Mouse (Mus musculus) hindbrain, embryonic 11.5 days (tissue): ENCODE data around the gene Mrnip. TPM values are rescaled to one million over a fixed set of nuclear protein-coding genes. Genes with fewer than 3 reads are reported as not detected.

Source experiments
- ATAC-seq: fragments of 200-750 bp; cut with Nextera tagmentation; 2 replicates; pipeline ENCODE4 v1.8.0; 2017; ENCODE audit warnings: mild to moderate bottlenecking, moderate TSS enrichment, moderate library complexity; ENCODE audit not compliant: low FRiP score
- DNase-seq: peaks from one replicate; pipeline ENCODE4 v3.0.0-alpha.2; 2015; ENCODE audit warnings: low spot score
- H3K27ac ChIP-seq: fragments of 300-500 bp; sonication (generic); 2 replicates; pipeline ENCODE4 v1.5.1; 2014; ENCODE audit warnings: mild to moderate bottlenecking, low read depth, low read length
- H3K27me3 ChIP-seq: fragments of 300-500 bp; sonication (generic); 2 replicates; pipeline ENCODE4 v1.6.1; 2014; ENCODE audit warnings: mild to moderate bottlenecking, low read length, moderate library complexity, mixed read lengths; ENCODE audit not compliant: control insufficient read depth, insufficient read depth
- H3K36me3 ChIP-seq: fragments of 300-500 bp; sonication (generic); 2 replicates; pipeline ENCODE4 v1.6.1; 2014; ENCODE audit warnings: mild to moderate bottlenecking, low read length, moderate library complexity, mixed read lengths; ENCODE audit not compliant: control insufficient read depth, insufficient read depth
- H3K4me1 ChIP-seq: fragments of 300-500 bp; sonication (generic); replicated peaks from 2 replicates; pipeline ENCODE4 v1.6.1; 2014; ENCODE audit warnings: low read length, mixed read lengths; ENCODE audit not compliant: control insufficient read depth, insufficient read depth
- H3K4me2 ChIP-seq: fragments of 300-500 bp; sonication (generic); replicated peaks from 2 replicates; pipeline ENCODE4 v1.6.1; 2014; ENCODE audit warnings: mild to moderate bottlenecking, low read depth, low read length
- H3K4me3 ChIP-seq: fragments of 300-500 bp; sonication (generic); 2 replicates; pipeline ENCODE4 v1.5.1; 2014; ENCODE audit warnings: low read depth, low read length
- H3K9ac ChIP-seq: fragments of 300-500 bp; sonication (generic); 2 replicates; pipeline ENCODE4 v1.6.1; 2014; ENCODE audit warnings: low read depth, low read length
- H3K9me3 ChIP-seq: fragments of 300-500 bp; sonication (generic); 2 replicates; pipeline ENCODE4 v1.6.1; 2016; ENCODE audit warnings: low read length; ENCODE audit not compliant: control insufficient read depth
- WGBS: fragments of 180-500 bp; shearing (Covaris S2); extraction: QIAGEN DNeasy Blood & Tissue Kit; methylation state at CpG from one replicate; pipeline ENCODE4 v1.1.7; 2014; 5-methylcytosine and 5-hydroxymethylcytosine counted together
- polyA plus RNA-seq: library from polyadenylated mRNA; unstranded; fragments of >200 nt; fragmentation: Nextera tagmentation; extraction: Ambion mirVana; gene quantifications from 2 replicates; pipeline ENCODE4 v1.2.1, GENCODE M21; 2014

The Mrnip gene
- polyA plus RNA-seq, 1 experiment from 2014 or later: 22.4 TPM

DNA sequence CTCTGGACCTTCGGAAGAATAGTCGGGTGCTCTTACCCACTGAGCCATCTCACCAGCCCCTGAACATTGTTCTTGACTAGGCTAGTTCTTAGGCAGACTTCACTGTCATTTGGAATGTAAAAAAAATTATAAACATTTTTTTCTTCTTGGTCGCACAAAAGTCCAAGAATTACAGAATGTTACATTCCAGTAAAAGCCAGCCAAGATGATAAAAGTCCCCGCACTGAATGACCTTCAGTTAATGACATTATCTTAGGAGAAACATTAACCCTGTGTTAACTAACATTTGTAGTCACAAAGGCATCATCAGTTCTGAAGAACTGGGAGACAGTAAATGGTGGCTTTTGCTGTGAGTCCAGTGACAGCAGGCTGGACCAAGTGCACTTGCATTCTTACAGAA lies 16.1 kb downstream of the Mrnip start:
- ATAC-seq: no peak
- Histone ChIP-seq H3K4me3 (no peak overlapping the region), H3K9me3 (no peaks in the 10 kb centered on the region), H3K36me3 (no peaks in the 10 kb centered on the region), H3K27me3 (no peaks in the 10 kb centered on the region), H3K27ac (no peak overlapping the region), H3K4me1 (no peaks in the 10 kb centered on the region), H3K9ac (no peak overlapping the region), H3K4me2 (no peak overlapping the region)
- 93% methylated on average over 4 of the region's 4 CpGs for WGBS
- no peak for DNase-seq

DNA sequence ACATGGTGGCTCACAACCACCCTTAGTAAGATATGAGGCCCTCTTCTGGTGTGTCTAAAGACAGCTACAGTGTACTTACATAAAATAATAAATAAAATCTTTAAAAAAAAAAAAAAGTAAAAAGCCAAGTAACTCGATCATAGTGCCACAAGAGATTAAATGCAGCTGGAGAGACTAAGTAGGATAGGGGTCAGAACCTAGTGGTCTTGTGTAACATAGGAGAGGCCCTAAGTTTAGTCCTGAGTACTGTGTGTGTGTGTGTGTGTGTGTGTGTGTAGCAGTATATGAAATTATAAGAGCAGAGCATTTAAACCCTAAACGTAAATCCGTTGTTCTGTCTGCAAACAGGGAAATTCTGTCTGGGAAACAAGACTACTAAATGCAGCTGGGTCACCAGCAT lies 18.0 kb downstream of the Mrnip start:
- H3K4me3 ChIP-seq: no peak overlapping the region
- ATAC-seq: no peak
- no peaks in the 10 kb centered on the region for H3K9me3 ChIP-seq
- DNase-seq: no peak
- H3K4me2 ChIP-seq: no peak overlapping the region
- no peak overlapping the region for H3K9ac ChIP-seq
- no peaks in the 10 kb centered on the region for H3K4me1 ChIP-seq
- 88% methylated on average over 3 of the region's 3 CpGs for WGBS
- no peaks in the 10 kb centered on the region for H3K36me3 ChIP-seq
- no peak overlapping the region for H3K27ac ChIP-seq
- no peaks in the 10 kb centered on the region for H3K27me3 ChIP-seq

- no peak for ATAC-seq
- 82% methylated on average over 7 of the region's 7 CpGs for WGBS
Measured at GRCm38 (mm10) chr11:50194070-50194469, 19.8 kb downstream of the Mrnip start.

DNA sequence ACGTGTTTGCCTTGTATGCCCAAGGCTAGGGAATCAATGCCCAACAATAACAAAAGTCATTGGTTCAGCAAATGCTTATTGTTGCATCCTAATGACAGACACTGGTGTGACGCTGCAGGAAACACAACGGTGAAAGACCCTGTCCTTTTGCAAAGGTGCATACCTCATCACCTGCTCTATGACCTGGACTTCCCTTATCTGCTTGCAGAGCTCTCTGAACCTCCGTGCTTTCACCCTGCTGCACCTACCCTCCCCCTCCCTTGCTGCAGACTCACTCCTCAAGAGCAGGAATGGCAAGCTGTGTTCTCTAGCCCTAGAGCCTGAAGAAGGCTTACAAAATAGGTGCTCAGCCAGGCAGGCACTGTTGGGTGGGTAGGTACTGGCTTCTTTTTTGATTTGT lies 20.5 kb downstream of the Mrnip start:
- ATAC-seq: no peak
- H3K27me3 ChIP-seq: no peaks in the 10 kb centered on the region
- 86% methylated on average over 4 of the region's 4 CpGs for WGBS

More at GRCm38 (mm10) chr11:50194070-50194469, 19.8 kb downstream of the Mrnip start:
- no peak overlapping the region for H3K4me2 ChIP-seq
- no peaks in the 10 kb centered on the region for H3K27me3 ChIP-seq
- H3K4me3 ChIP-seq: no peak overlapping the region
- no peaks in the 10 kb centered on the region for H3K9me3 ChIP-seq
- H3K9ac ChIP-seq: no peak overlapping the region
- no peak for DNase-seq
- no peak overlapping the region for H3K27ac ChIP-seq
- H3K36me3 ChIP-seq: no peaks in the 10 kb centered on the region; the same call in 1 of the 2 replicates
- H3K4me1 ChIP-seq: no peaks in the 10 kb centered on the region

DNA sequence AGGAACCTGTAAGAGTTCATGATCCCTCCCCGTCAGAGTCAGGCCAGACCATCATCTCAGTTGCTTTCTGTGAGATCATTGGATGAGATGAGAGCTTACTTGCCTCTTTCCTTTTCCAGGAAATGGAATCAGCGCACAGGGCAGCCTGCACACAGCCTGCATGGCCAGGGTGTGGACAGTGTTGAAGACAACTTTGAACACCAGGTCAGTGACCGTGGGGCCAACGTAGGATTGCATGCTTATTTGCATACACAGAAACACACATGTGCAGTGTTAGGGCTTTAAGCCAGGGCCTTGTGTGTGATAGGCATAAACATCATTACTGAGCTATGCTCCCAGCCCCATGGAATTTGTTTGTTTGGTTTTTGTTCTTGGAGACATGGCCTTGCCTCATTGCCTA lies 23.3 kb downstream of the Mrnip start:
- H3K9me3 ChIP-seq: no peaks in the 10 kb centered on the region
- H3K4me1 ChIP-seq: no peaks in the 10 kb centered on the region
- peaks cover 13% of the 10 kb centered on the region; the same call in 1 of the 2 replicates for H3K36me3 ChIP-seq
- H3K27ac ChIP-seq: no peak overlapping the region
- no peaks in the 10 kb centered on the region for H3K27me3 ChIP-seq
- no peak for ATAC-seq
- H3K4me2 ChIP-seq: no peak overlapping the region
- no peak overlapping the region for H3K9ac ChIP-seq
- 92% methylated on average over 4 of the region's 4 CpGs for WGBS
- no peak overlapping the region for H3K4me3 ChIP-seq
- DNase-seq: no peak

More for the DNA sequence above, 20.5 kb downstream of the Mrnip start:
- Histone ChIP-seq H3K9me3 (no peaks in the 10 kb centered on the region), H3K4me2 (no peak overlapping the region), H3K9ac (no peak overlapping the region), H3K27ac (no peak overlapping the region), H3K36me3 (peaks cover 5% of the 10 kb centered on the region; the same call in 1 of the 2 replicates), H3K4me3 (no peak overlapping the region), H3K4me1 (no peaks in the 10 kb centered on the region)
- no peak for DNase-seq

DNA sequence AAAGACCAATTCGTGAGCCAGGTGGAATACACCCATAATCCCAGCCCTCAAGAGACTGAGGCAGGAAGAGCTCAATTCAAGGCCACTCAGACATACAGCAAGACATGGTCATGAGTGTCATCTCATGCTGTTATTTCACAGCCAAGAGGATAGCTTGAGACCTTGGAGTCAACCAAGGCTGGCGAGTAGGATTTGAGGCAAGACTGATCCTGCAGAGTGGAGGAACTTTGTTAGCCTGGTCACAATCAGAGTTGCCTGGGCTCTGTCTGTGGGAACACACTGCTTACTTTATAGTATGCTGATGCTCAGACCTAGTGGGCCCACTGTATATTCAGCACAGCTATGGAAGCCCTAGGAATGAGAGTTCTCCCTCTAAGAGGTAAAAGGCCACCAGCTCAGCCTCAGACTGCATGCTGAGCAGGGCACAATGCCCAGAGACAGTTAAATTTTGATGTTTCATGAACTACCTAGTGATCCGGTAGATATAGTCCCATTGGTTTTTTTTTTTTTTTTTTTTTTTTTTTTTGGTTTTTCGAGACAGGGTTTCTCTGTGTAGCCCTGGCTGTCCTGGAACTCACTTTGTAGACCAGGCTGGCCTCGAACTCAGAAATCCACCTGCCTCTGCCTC lies 24.1 kb downstream of the Mrnip start:
- no peak overlapping the region for H3K9ac ChIP-seq
- no peak overlapping the region for H3K4me3 ChIP-seq
- ATAC-seq: no peak
- H3K4me1 ChIP-seq: no peaks in the 10 kb centered on the region
- 91% methylated on average over 3 of the region's 5 CpGs for WGBS
- DNase-seq: no peak
- no peak overlapping the region for H3K27ac ChIP-seq
- H3K4me2 ChIP-seq: no peak overlapping the region
- no peaks in the 10 kb centered on the region for H3K27me3 ChIP-seq
- peaks cover 14% of the 10 kb centered on the region for H3K36me3 ChIP-seq
- H3K9me3 ChIP-seq: no peaks in the 10 kb centered on the region

GRCm38 (mm10) chr11:50198916-50199315 lies 24.7 kb downstream of the Mrnip start:
- H3K27ac ChIP-seq: no peak overlapping the region
- no peak for ATAC-seq
- H3K4me2 ChIP-seq: no peak overlapping the region
- no peak overlapping the region for H3K4me3 ChIP-seq
- no peak for DNase-seq
- no peak overlapping the region for H3K9ac ChIP-seq
- 90% methylated on average over 2 of the region's 2 CpGs for WGBS
- no peaks in the 10 kb centered on the region for H3K27me3 ChIP-seq
- peaks cover 16% of the 10 kb centered on the region for H3K36me3 ChIP-seq
- H3K9me3 ChIP-seq: no peaks in the 10 kb centered on the region
- H3K4me1 ChIP-seq: no peaks in the 10 kb centered on the region

DNA sequence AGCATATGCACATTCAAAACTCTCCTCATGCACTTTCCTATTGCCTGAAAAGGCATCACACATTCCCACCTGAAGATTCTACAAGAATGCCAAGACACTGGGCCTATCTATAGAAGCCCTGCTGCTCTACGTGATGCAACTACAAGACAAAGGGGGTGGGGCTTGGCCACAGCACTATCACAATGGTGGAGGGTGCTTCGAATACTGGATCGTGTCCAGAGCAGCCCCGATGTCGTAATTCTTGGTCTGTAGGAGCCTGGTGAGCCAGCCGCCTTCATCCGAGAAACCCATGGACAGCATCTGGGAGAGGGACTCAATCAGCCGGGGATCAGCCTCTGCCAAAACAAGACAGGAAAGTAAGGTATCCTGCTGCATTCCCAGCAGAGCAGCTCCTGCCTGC lies 26.4 kb downstream of the Mrnip start:
- Histone ChIP-seq H3K27me3 (no peaks in the 10 kb centered on the region), H3K4me1 (no peaks in the 10 kb centered on the region), H3K4me2 (no peak overlapping the region), H3K36me3 (peaks cover 28% of the 10 kb centered on the region), H3K9ac (no peak overlapping the region), H3K27ac (no peak overlapping the region), H3K4me3 (no peak overlapping the region), H3K9me3 (no peaks in the 10 kb centered on the region)
- 93% methylated on average over 8 of the region's 8 CpGs for WGBS
- no peak for ATAC-seq
- DNase-seq: no peak

DNA sequence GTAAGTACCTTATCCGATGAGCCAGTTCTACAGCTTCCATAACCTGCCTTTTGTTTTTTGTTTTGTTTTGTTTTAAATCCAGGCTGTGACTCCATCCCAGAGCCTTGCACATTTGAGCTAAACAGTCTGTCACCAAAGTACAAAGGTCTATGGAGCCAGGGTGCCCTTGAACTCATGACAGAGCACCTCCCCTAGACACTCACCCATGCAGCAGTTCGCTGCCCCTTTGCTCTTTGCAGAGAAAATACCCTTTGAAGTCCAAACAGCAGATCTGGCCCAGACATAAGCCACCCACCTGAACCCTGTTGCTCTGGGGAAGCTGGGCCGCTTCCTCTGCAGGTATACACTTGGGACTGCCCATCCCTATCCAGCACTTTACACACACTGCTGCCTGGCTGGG lies 27.3 kb downstream of the Mrnip start:
- H3K36me3 ChIP-seq: peaks cover 28% of the 10 kb centered on the region
- DNase-seq (no peak), ATAC-seq (no peak)
- H3K27ac ChIP-seq: no peak overlapping the region
- no peak overlapping the region for H3K4me2 ChIP-seq
- 88% methylated on average over 3 of the region's 3 CpGs for WGBS
- no peak overlapping the region for H3K4me3 ChIP-seq
- H3K4me1 ChIP-seq: no peaks in the 10 kb centered on the region
- no peak overlapping the region for H3K9ac ChIP-seq
- H3K9me3 ChIP-seq: no peaks in the 10 kb centered on the region
- no peaks in the 10 kb centered on the region for H3K27me3 ChIP-seq
